Mouse (Mus musculus): ENCODE data around the gene Nefh. TPM values are rescaled to one million over a fixed set of nuclear protein-coding genes. Genes with fewer than 3 reads are reported as not detected.

The Nefh gene
- total and polyA plus RNA-seq, 3 experiments: 0.05 to 0.08 TPM; not detected in 1

GRCm38 (mm10) chr11:4894848-4895816 lies 52.7 kb downstream of the Nefh start, which contains the start of gene Thoc5:
TSS of gene Thoc5 (plus strand) at chr11:4895320.
- DNase-seq: peak; percentile 84 to 87
- H3K27ac ChIP-seq: peak within 1 kb of the TSS; percentile 56
- 2% methylated on average over 52 of the region's 52 CpGs for WGBS
- H3K79me2 ChIP-seq (replicated peaks; ENCODE audit: control insufficient read depth, insufficient read depth, low read length): no peaks in the 10 kb centered on the region
- TF ChIP-seq CTCF (IDR thresholded peaks at IDR 0.05): no peak
- peak; percentile 24; the same call in 1 of the 2 replicates for TF ChIP-seq EP300 (IDR thresholded peaks at IDR 0.05; ENCODE audit: insufficient read depth, low read depth, low read length)
- peak; percentile 87 for TF ChIP-seq POLR2A (IDR thresholded peaks at IDR 0.05; ENCODE audit: insufficient read depth, low read depth, low read length)
- intact Hi-C loops (cut with DNase I): no loop called here
- no peaks in the 10 kb centered on the region for H3K27me3 ChIP-seq (ENCODE audit: control insufficient read depth, insufficient read depth, low read length)
- peak within 1 kb of the TSS; percentile 73 for H3K4me3 ChIP-seq
- no peaks in the 10 kb centered on the region for H3K36me3 ChIP-seq (ENCODE audit: control insufficient read depth, insufficient read depth, low read length)
- H3K4me1 ChIP-seq (ENCODE audit: control insufficient read depth, insufficient read depth, low read length): peaks cover 3% of the 10 kb centered on the region
- H3K9ac ChIP-seq (ENCODE audit: low read depth, low read length): peak within 1 kb of the TSS; percentile 61

Small RNAs within 50 kb of the gene (microRNA-seq; reads per million reads assigned to microRNA genes)
- gene Mir6918: 0 to 1.1 reads per million in 2 experiments

Other genes starting within 250 kb of the Nefh start
- gene Uqcr10, start 243.7 kb downstream of the Nefh start, total RNA-seq (2021): 1,000 to 10,000 TPM; 1,404 to 1,617 TPM
- gene Uqcr10, start 243.7 kb downstream of the Nefh start, polyA plus RNA-seq (2012; rRNA removed): 2,007 and 2,149 TPM in 2 replicates
- 10 to 100 TPM; 22.2 to 26.3 TPM for gene Zmat5, start 243.4 kb downstream of the Nefh start, total RNA-seq (2021)
- gene Zmat5, start 243.4 kb downstream of the Nefh start, polyA plus RNA-seq (2012; rRNA removed): 32.1 and 36.2 TPM in 2 replicates
- gene Cabp7, start 201.3 kb downstream of the Nefh start, total RNA-seq (2021): not detected
- gene Cabp7, start 201.3 kb downstream of the Nefh start, polyA plus RNA-seq (2012; rRNA removed): not detected in 2 replicates
- 10 to 100 TPM; 77.1 to 85.0 TPM for gene Nf2, start 98.5 kb downstream of the Nefh start, total RNA-seq (2021)
- 57.1 and 85.2 TPM in 2 replicates for gene Nf2, start 98.5 kb downstream of the Nefh start, polyA plus RNA-seq (2012; rRNA removed)
- under 1 TPM; 0.50 to 0.75 TPM for gene Nipsnap1, start 74.1 kb downstream of the Nefh start, total RNA-seq (2021)
- 1.6 and 3.6 TPM in 2 replicates for gene Nipsnap1, start 74.1 kb downstream of the Nefh start, polyA plus RNA-seq (2012; rRNA removed)
- 10 to 100 TPM; 16.2 to 16.5 TPM for gene Thoc5, start 52.7 kb downstream of the Nefh start, total RNA-seq (2021)
- gene Thoc5, start 52.7 kb downstream of the Nefh start, polyA plus RNA-seq (2012; rRNA removed): 12.8 and 15.8 TPM in 2 replicates
- gene Ap1b1, start 38.8 kb upstream of the Nefh start, total RNA-seq (2021): 10 to 100 TPM; 48.1 to 48.6 TPM
- gene Ap1b1, start 38.8 kb upstream of the Nefh start, polyA plus RNA-seq (2012; rRNA removed): 64.2 and 77.2 TPM in 2 replicates
- gene Rasl10a, start 110.1 kb upstream of the Nefh start, total RNA-seq (2021): 1 to 10 TPM; 5.0 to 8.1 TPM
- 5.2 and 5.4 TPM in 2 replicates for gene Rasl10a, start 110.1 kb upstream of the Nefh start, polyA plus RNA-seq (2012; rRNA removed)
- 10 to 100 TPM; 18.2 to 21.0 TPM for gene Gas2l1, start 117.3 kb upstream of the Nefh start, total RNA-seq (2021)
- 22.5 and 27.9 TPM in 2 replicates for gene Gas2l1, start 117.3 kb upstream of the Nefh start, polyA plus RNA-seq (2012; rRNA removed)
- 10 to 100 TPM; 21.2 to 23.3 TPM for gene Rhbdd3, start 150.9 kb upstream of the Nefh start, total RNA-seq (2021)
- gene Rhbdd3, start 150.9 kb upstream of the Nefh start, polyA plus RNA-seq (2012; rRNA removed): 30.9 and 34.4 TPM in 2 replicates
- 10 to 100 TPM; 89.7 to 92.3 TPM for gene Ewsr1, start 151.2 kb upstream of the Nefh start, total RNA-seq (2021)
- gene Ewsr1, start 151.2 kb upstream of the Nefh start, polyA plus RNA-seq (2012; rRNA removed): 164 and 193 TPM in 2 replicates
- 1 to 10 TPM in 1 of 2 experiments, under 1 TPM in 1; 0.82 to 1.2 TPM for gene Emid1, start 204.2 kb upstream of the Nefh start, total RNA-seq (2021)
- 2.5 and 3.8 TPM in 2 replicates for gene Emid1, start 204.2 kb upstream of the Nefh start, polyA plus RNA-seq (2012; rRNA removed)

All from heart, adult 2 months (tissue).